Mouse (Mus musculus): ENCODE results near the gene Slit3. TPM values are rescaled to one million over a fixed set of nuclear protein-coding genes. Genes with fewer than 3 reads are reported as not detected.

Gene Slit3
- polyA plus RNA-seq, 1 experiment = 6.6 TPM

DNA sequence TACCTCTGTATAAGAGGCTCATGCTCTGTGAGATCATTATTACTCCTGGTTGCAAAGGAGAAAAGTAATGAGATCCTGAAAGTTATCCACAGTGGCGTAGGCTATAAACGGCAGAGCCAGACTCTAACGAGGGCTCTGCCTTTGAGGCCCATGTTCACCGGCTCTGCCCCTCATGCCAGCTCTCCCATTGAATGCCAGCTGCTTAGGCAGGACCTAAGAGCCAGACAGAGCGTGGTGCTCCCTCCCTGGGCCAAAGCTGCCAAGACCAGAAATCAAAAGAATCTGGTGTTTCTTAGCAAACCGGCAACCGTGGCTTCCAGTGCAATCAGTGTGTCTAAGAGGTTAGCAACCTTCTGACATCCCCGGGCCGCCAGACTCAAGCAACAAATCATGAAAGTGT lies 440.7 kb downstream of the Slit3 start:
- H3K36me3 ChIP-seq (ENCODE audit: control insufficient read depth, insufficient read depth, low read length) = no peaks in the 10 kb centered on the region
- H3K4me1 ChIP-seq (ENCODE audit: control insufficient read depth, insufficient read depth, insufficient read length, low read length) = no peaks in the 10 kb centered on the region
- WGBS = 59% methylated on average over 9 of the region's 9 CpGs
- H3K27me3 ChIP-seq (ENCODE audit: control insufficient read depth, insufficient read depth, low read length) = no peaks in the 10 kb centered on the region
- H3K4me3 ChIP-seq (ENCODE audit: low read depth, low read length) = no peak overlapping the region
- no peak for TF ChIP-seq CTCF (IDR thresholded peaks at IDR 0.05; ENCODE audit: extremely low read depth, insufficient read length, insufficient replicate concordance, low read depth, low read length)
- TF ChIP-seq POLR2A (IDR thresholded peaks at IDR 0.05; ENCODE audit: low read depth, low read length) = no peak
- no peak overlapping the region for H3K27ac ChIP-seq (ENCODE audit: insufficient read depth, low read depth, low read length)

GRCm38 (mm10) chr11:35565322-35565721 lies 444.3 kb downstream of the Slit3 start:
- TF ChIP-seq CTCF (IDR thresholded peaks at IDR 0.05; ENCODE audit: extremely low read depth, insufficient read length, insufficient replicate concordance, low read depth, low read length) (no peak), POLR2A (IDR thresholded peaks at IDR 0.05; ENCODE audit: low read depth, low read length) (no peak)
- 36% methylated on average over 6 of the region's 6 CpGs for WGBS
- Histone ChIP-seq H3K27ac (ENCODE audit: insufficient read depth, low read depth, low read length) (no peak overlapping the region), H3K4me3 (ENCODE audit: low read depth, low read length) (no peak overlapping the region), H3K36me3 (ENCODE audit: control insufficient read depth, insufficient read depth, low read length) (no peaks in the 10 kb centered on the region), H3K4me1 (ENCODE audit: control insufficient read depth, insufficient read depth, insufficient read length, low read length) (no peaks in the 10 kb centered on the region), H3K27me3 (ENCODE audit: control insufficient read depth, insufficient read depth, low read length) (no peaks in the 10 kb centered on the region)

- no peaks in the 10 kb centered on the region for H3K27me3 ChIP-seq (ENCODE audit: control insufficient read depth, insufficient read depth, low read length)
- H3K27ac ChIP-seq (ENCODE audit: insufficient read depth, low read depth, low read length) = no peak overlapping the region
These were observed 445.7 kb downstream of the Slit3 start for GRCm38 (mm10) chr11:35566686-35567085.

DNA sequence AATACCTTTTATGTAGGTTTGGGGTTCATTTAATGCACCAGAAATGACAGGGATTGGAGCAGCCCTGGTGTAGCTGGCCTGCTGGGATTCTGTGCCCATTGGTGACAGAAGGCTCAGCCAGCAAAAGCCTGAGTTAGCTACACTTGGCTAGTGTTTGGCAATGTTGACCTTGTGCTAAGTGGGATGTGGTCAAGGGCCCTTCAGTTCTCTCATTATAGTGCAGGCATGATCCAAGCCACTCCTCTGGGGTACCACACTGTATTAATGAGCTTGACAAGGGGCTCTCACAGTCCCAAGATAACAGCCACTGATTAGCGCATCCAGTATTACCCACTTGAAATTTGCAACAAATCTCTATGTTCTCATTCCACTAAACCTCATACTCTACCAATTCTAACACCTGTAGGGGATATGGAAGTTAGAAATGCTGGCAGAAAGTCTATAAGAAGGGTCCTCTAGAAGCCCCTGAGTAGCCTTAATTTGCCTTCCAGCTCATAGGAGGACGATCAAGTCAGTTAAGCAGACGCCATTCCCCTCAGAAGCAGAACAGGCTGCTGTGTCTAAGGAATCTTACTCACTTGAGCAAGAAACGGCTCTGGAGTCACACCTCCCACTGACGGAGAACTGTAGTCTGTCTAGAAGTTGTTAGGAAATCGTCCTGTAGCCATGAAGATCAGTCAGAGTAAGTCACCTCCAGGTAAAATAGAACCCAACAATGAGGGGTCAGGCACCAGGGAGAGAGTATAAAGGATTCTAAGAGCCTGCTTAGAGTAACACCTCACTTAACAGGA lies 448.3 kb downstream of the Slit3 start:
- WGBS = 77% methylated on average over 6 of the region's 6 CpGs
- Histone ChIP-seq H3K4me1 (ENCODE audit: control insufficient read depth, insufficient read depth, insufficient read length, low read length) (no peaks in the 10 kb centered on the region), H3K4me3 (ENCODE audit: low read depth, low read length) (no peak overlapping the region), H3K36me3 (ENCODE audit: control insufficient read depth, insufficient read depth, low read length) (no peaks in the 10 kb centered on the region), H3K27me3 (ENCODE audit: control insufficient read depth, insufficient read depth, low read length) (no peaks in the 10 kb centered on the region), H3K27ac (ENCODE audit: insufficient read depth, low read depth, low read length) (no peak overlapping the region)
- TF ChIP-seq CTCF (IDR thresholded peaks at IDR 0.05; ENCODE audit: extremely low read depth, insufficient read length, insufficient replicate concordance, low read depth, low read length) = no peak
- no peak for TF ChIP-seq POLR2A (IDR thresholded peaks at IDR 0.05; ENCODE audit: low read depth, low read length)

More at GRCm38 (mm10) chr11:35566686-35567085, 445.7 kb downstream of the Slit3 start:
- no peaks in the 10 kb centered on the region for H3K36me3 ChIP-seq (ENCODE audit: control insufficient read depth, insufficient read depth, low read length)
- no peaks in the 10 kb centered on the region for H3K4me1 ChIP-seq (ENCODE audit: control insufficient read depth, insufficient read depth, insufficient read length, low read length)
- no peak for TF ChIP-seq CTCF (IDR thresholded peaks at IDR 0.05; ENCODE audit: extremely low read depth, insufficient read length, insufficient replicate concordance, low read depth, low read length)
- no peak for TF ChIP-seq POLR2A (IDR thresholded peaks at IDR 0.05; ENCODE audit: low read depth, low read length)
- no peak overlapping the region for H3K4me3 ChIP-seq (ENCODE audit: low read depth, low read length)
- WGBS = 71% methylated on average over 3 of the region's 3 CpGs

DNA sequence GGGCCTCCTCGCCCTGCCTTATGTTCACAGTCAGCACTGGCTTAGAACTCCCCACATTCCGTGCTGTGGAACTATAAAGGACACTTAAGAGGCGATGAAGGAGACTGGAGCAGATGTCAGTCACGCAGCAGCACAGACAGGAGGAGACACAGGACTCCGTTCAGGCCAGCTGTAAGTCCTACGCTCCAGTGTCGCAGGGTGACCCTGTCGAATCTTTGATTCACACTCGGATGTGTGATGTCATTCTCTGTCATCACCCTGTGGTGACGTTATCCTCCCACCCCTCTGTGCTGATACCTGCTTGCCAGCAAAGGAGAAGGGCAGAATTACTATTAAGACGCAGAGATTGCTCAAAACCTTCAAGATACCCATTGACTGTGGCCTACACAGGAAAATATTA lies 448.9 kb downstream of the Slit3 start:
- no peaks in the 10 kb centered on the region for H3K27me3 ChIP-seq (ENCODE audit: control insufficient read depth, insufficient read depth, low read length)
- H3K27ac ChIP-seq (ENCODE audit: insufficient read depth, low read depth, low read length) = no peak overlapping the region
- no peak overlapping the region for H3K4me3 ChIP-seq (ENCODE audit: low read depth, low read length)
- no peak for TF ChIP-seq CTCF (IDR thresholded peaks at IDR 0.05; ENCODE audit: extremely low read depth, insufficient read length, insufficient replicate concordance, low read depth, low read length)
- TF ChIP-seq POLR2A (IDR thresholded peaks at IDR 0.05; ENCODE audit: low read depth, low read length) = no peak
- WGBS = 84% methylated on average over 11 of the region's 11 CpGs
- no peaks in the 10 kb centered on the region for H3K4me1 ChIP-seq (ENCODE audit: control insufficient read depth, insufficient read depth, insufficient read length, low read length)
- H3K36me3 ChIP-seq (ENCODE audit: control insufficient read depth, insufficient read depth, low read length) = no peaks in the 10 kb centered on the region

- H3K27me3 ChIP-seq (ENCODE audit: control insufficient read depth, insufficient read depth, low read length) = no peaks in the 10 kb centered on the region
- no peaks in the 10 kb centered on the region for H3K4me1 ChIP-seq (ENCODE audit: control insufficient read depth, insufficient read depth, insufficient read length, low read length)
- no peak overlapping the region for H3K27ac ChIP-seq (ENCODE audit: insufficient read depth, low read depth, low read length)
- no peaks in the 10 kb centered on the region for H3K36me3 ChIP-seq (ENCODE audit: control insufficient read depth, insufficient read depth, low read length)
- no peak for TF ChIP-seq POLR2A (IDR thresholded peaks at IDR 0.05; ENCODE audit: low read depth, low read length)
- no peak for TF ChIP-seq CTCF (IDR thresholded peaks at IDR 0.05; ENCODE audit: extremely low read depth, insufficient read length, insufficient replicate concordance, low read depth, low read length)
- 68% methylated on average over 3 of the region's 3 CpGs for WGBS
- H3K4me3 ChIP-seq (ENCODE audit: low read depth, low read length) = no peak overlapping the region
These were observed 450.9 kb downstream of the Slit3 start for GRCm38 (mm10) chr11:35571910-35572309.

- H3K4me3 ChIP-seq (ENCODE audit: low read depth, low read length) = no peak overlapping the region
- H3K27me3 ChIP-seq (ENCODE audit: control insufficient read depth, insufficient read depth, low read length) = no peaks in the 10 kb centered on the region
- no peaks in the 10 kb centered on the region for H3K4me1 ChIP-seq (ENCODE audit: control insufficient read depth, insufficient read depth, insufficient read length, low read length)
- H3K36me3 ChIP-seq (ENCODE audit: control insufficient read depth, insufficient read depth, low read length) = no peaks in the 10 kb centered on the region
- 89% methylated on average over 10 of the region's 10 CpGs for WGBS
- H3K27ac ChIP-seq (ENCODE audit: insufficient read depth, low read depth, low read length) = no peak overlapping the region
- TF ChIP-seq CTCF (IDR thresholded peaks at IDR 0.05; ENCODE audit: extremely low read depth, insufficient read length, insufficient replicate concordance, low read depth, low read length) (no peak), POLR2A (IDR thresholded peaks at IDR 0.05; ENCODE audit: low read depth, low read length) (no peak)
These were observed 457.8 kb downstream of the Slit3 start for GRCm38 (mm10) chr11:35578796-35579195.
